Mouse (Mus musculus) erythroid progenitor cell, adult 5-6 weeks (primary cell): Measurements from ENCODE around the gene Hmgn3. TPM values are rescaled to one million over a fixed set of nuclear protein-coding genes. Genes with fewer than 3 reads are reported as not detected.
"Not testable (repeated sequence)": the region's sequence is repeated elsewhere in the genome, so short reads cannot be mapped to it uniquely, and the experiment has no call there.

Experiments used
- ATAC-seq: replicated peaks from 2 replicates; pipeline ENCODE4 v1.8.0; 2016; ENCODE audit warnings: moderate number of reproducible peaks, mild to moderate bottlenecking, moderate TSS enrichment, inconsistent platforms; ENCODE audit not compliant: poor library complexity, low FRiP score, severe bottlenecking
- total RNA-seq, 2 experiments: library from RNA; stranded (forward) in 1 of 2; stranded (reverse) in 1 of 2; fragments of 150-400 nt in 1 of 2; fragments of 186-747, 209-891 nt in 1 of 2; gene quantifications; 2 replicates each; pipeline versions ENCODE4 v1.2.3 to v1.2.4; 2015 to 2017; ENCODE audit warnings: low replicate concordance in 2 of 2

Gene Hmgn3
- 10.8 and 16.8 TPM in 2 replicates for total RNA-seq (2015; ENCODE audit: low replicate concordance)
- total RNA-seq (2017; ENCODE audit: low replicate concordance): 4.4 TPM in 1 of 2 replicates, not detected in the other

DNA sequence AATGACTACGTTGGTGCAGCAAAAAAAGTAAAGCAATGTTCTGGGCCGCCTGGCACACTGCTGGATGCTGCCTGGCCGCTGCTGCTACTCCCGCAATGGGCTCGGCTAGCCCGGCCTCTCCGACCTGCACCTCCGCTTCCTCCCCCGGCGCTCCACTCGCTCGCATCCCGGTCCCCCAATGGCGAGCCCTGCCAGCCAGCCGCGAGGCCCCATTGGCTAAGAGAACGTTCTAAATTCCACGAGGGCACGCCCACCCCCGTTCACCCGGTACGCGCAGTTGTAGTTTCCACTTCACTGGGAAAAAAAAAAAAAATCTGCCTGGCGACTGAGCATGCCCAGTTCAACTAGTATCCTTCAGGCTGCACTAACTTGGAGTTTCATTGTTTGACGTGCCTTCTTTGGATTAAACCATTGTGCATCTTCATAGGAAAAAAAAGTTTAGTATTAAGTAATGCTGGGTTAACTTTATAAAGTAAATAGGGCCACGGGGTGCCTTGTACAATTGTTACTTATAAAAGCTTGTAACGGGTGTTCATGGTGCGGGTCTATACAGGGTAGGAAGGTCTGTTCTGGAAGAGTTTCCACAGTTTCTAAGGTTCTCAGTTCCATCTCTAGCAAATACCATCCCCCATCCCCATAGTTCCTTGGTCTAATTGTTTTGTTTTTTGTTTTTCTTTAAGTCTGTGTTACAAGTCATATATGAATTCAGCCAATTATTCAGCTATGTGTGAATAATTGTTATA, at the start of gene Hmgn3:
Gene Hmgn3 (minus strand): TSS at position 240 of the 743 bp plus-strand sequence.
- no peak for ATAC-seq

GRCm38 (mm10) chr9:83195765-83196164, 49.3 kb upstream of the Hmgn3 start:
- ATAC-seq: no peak

DNA sequence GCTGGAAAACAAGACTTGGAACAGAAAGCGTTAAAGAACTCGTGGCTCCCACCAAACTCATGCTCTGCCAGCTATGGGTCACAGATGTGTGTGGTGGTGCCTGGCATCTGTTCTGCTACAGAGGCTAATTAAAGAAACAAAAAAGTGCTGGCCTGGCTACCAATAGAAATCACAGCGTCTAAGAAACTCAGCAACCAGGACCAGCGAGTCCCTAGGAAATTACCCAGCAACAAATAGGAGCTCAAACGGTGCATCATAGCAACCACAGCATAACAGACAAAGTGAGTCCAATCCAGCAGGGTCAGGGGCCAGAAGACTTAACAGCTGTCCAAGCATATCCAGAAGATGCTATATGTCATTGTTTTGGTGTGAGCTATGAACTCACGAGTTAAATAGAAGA, 48.5 kb upstream of the Hmgn3 start:
- ATAC-seq: no peak

DNA sequence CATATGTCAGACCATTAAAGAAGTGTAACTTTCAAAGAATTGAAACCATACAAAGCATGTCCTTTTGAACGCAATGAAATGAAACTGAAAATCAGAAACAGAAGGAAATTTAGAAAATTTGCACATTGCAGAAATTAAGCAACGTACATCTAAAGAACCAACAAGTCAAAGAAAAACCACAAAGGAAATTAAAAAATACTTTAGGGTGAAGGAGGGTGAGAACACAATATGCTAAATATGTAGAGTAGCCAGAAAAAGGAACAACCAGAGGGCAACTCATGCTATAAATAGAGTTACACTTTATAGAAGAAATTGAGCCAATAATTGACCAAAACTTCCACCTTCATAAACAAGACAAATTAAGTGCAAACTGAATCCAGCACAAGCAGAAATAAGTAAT, 41.3 kb upstream of the Hmgn3 start:
- no peak for ATAC-seq

GRCm38 (mm10) chr9:83145591-83146445, 667 bp downstream of the Hmgn3 start:
- ATAC-seq: no peak

DNA sequence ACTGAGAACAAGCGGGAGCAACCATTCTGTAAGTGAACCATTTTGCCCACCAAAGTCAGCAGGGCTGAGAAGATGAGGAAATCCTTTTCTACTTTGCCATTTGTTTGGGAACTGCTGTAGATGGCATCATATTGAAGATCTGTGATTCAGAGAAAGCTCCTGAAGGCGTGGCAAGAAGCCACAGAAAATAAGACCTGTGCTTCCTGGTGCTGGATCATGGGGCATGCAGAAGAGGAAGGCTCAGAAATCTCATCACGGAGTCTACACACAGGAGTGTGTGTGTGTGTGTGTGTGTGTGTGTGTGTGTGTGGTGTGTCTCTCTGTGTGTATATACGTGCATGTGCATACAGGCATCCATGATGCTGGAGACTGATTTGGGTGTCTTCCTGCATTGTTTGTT, 16.7 kb downstream of the Hmgn3 start:
- no peak for ATAC-seq

DNA sequence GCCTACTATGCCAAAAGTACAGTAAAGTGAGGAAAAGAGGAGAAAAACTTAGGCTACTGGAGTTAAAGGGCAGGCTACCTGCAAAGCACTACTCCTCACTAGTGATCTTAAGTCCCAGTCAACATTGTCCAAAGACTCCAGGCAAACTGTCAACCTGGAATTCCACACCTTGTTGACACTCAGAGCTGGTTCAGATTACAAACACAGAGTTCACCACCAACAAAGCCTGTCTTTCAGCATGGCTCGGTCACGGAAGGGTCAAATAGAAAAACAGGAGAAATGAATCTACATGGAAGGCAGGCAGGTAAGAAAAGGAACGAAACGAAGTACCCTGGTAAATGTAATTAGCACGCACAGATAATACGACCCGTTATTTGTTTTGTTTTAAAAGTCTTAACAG, 18.6 kb downstream of the Hmgn3 start:
- no peak for ATAC-seq

- ATAC-seq: not testable (repeated sequence)
Measured at GRCm38 (mm10) chr9:83126482-83126881, 20.0 kb downstream of the Hmgn3 start.

GRCm38 (mm10) chr9:83119211-83119610, 27.3 kb downstream of the Hmgn3 start:
- ATAC-seq: no peak

DNA sequence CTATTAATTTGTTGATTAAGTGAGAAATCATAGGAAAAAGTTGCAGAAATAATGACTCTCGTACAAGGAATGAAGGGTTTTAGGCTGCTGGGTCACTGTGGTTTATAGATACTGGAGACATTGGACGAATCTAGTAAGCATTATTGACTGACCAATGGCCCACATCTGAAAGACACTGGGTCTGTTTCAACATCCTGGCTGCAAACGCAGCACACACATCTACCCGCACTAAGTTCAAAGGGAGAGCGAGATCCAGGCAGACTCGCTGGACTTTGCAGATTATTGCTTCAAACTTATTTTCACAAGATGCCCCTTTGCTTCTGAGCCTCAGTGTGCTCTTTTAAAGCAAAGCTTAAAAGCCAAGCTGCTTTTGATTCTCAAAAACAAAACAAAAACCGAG, 29.0 kb downstream of the Hmgn3 start:
- no peak for ATAC-seq

DNA sequence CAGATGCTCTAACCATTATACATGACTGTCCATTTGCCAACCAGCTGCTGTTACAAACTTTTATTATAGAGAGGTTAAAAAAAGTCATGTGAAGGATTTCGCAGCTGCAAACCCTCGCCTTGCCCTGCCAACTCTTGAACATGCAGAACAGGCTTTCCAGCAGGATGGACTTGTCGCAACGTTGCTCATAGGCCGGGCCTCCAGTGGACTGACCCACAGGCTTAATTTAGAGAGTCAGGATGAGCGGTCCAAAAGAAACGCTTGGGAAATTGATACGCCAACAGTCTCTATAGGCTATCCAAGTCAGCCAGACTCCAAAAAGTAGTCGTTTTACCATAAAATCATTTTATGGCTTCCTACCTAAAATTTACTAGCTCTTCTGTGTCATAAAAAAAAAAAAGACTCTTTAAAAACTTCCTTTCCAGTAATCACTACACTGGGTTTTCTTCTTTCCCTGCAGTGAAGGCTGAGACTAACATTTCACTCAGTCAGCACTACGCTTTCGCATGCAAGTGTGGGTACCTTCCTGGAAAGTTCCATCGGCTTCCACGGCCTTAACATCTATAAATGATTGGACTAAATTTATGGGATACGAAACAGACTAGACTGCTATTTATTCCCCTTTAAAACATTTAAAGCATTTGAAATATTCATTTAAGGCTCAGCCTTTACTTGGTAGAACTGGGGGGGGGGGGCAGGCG, 29.6 kb downstream of the Hmgn3 start:
- ATAC-seq: no peak

DNA sequence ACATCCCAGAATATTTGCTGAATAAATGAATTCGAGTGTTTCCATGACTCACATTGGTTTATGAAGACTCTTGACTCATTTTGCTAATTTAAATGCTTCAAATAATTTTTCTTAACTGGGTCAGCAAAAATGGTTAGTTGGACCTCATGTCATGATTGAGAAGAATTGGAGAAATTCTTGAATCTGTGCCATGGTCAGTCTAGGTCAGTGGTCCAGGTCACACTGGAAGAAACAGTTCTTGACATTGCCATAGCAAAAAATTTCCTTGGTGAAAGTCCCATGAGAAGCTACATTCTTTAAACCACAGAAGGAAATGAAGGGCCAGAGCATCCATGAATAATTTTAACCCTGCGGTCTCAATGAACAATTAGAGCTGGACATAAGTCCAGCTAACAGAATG, 30.8 kb downstream of the Hmgn3 start:
- no peak for ATAC-seq

DNA sequence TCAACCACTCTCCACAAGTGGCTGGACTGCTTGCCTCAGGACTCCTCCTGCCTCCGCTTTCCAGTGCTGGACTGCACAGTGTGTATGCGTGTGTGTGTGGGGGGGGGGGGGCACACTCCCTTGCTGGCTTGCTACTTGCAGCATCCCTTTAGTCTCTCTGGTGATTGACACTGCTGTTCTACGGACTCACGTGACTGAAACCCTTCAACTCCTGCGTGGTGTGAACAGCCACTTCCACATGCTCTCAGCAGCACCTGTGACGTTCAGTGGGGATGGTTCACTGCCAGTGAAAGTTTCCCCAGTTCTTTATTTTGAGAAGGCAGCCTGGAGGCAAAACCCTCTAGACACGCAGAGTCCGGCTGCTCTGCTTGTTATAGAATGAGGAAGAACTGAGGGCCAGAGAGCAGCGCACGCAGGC, 32.7 kb downstream of the Hmgn3 start:
- ATAC-seq: no peak

- no peak for ATAC-seq
Measured at GRCm38 (mm10) chr9:83112305-83112768, 34.1 kb downstream of the Hmgn3 start.

GRCm38 (mm10) chr9:83111789-83112188, 34.7 kb downstream of the Hmgn3 start:
- ATAC-seq: no peak

GRCm38 (mm10) chr9:83111117-83111686, 35.3 kb downstream of the Hmgn3 start:
- ATAC-seq: no peak

DNA sequence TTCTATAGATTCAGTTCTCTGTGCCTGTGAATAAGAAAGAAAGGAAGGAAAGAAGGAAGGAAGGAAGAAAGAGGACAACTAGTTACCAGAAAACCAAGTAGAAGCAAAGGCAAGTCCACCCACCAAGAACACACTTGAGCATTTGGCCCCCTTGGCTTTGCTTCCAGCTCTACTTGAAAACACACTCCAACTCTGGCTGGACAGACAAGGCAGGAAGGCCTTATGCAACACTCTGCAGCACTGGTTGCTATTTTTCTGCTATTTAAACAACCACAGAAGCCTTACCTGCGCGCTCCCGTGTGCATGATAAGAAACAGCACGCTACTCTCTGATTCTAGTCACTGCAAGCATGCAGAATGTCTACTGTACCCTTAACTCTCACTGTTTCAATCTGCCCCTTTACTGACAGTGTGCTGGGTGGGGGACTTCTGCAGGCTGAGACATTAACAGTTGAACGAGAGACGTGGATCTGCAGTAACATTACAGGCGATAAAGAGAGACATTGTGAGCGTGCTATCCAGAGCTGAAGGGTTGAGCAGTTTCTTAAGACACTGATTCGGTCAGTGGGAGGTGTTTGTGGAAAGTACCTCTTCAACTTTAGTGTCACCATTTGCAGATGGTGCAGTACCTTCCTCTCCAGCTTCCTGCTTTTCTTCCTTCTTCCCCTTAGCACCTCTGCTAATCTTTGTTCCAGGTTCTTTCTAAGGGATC, 35.9 kb downstream of the Hmgn3 start:
- no peak for ATAC-seq

GRCm38 (mm10) chr9:83109705-83110104, 36.8 kb downstream of the Hmgn3 start:
- ATAC-seq: no peak

GRCm38 (mm10) chr9:83108821-83109220, 37.7 kb downstream of the Hmgn3 start:
- no peak for ATAC-seq
